Mouse (Mus musculus) adrenal gland, adult (tissue): ENCODE results near the gene Plekha7.

Experiments
- DNase-seq, 2 experiments: peaks; one replicate each; pipeline ENCODE4 v3.0.0; 2022 to 2023; ENCODE audit warnings: low spot score in 1 of 2; ENCODE audit not compliant: inconsistent age in 2 of 2

The Plekha7 gene

DNA sequence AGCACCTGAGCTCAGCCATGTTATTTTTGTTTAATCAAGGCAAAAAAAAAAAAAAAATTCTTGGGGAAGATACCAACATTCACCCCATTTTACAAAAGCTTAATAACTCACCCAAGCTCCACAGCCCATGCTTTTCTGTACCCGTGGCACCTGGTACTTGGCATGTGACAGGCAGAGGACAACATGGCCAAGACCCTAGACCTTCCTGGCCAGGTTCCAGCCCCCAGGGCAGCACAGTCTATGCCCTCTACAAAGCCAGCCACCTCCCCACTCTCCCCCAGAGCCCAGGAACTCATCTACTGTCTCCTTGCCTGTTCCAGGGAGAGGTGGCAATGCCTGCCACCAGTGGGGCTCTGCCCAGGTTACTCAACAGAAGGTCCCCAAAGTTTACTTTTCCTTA is 17.6 kb downstream of the Plekha7 start:
- DNase-seq, result no peak

DNA sequence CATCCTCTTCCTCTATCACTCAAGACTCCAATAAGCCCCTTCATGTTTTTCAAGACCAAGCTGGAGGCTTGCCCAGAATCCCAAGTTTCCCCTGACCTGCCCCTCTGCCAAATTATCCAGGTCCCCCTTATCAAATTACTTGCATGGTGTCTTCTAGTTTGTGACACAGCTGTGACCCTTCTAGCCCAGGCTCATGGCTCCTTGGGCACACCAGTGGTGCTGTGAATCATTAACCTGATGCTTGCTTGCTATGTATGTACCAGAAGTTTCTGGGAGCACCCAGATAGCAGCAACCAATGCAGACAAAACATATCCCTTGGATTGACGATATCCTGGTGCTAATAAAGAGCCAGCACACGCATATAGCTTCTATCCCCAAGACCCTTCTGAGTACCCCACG is 19.2 kb downstream of the Plekha7 start:
- DNase-seq, result no peak

DNA sequence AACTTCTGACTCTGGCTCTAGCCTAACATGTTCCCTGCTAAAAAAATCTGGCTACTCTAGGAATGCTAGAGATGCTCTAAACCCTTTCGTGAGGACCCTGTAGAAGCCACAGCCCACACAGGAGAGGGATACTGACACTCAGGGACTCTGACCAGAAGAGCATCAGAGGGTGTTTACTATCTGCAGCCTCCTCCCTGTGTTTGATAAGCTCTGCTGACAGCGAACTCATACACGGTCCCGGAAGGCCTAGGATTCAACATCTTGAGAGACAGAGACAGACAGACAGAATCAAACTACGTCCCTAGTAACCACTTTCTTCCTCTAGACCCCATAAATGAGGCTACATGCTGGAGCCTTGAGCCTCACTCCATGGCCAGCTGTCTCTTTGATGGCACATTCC is 20.2 kb downstream of the Plekha7 start:
- peak in 1 of 2 experiments; percentile 64 for DNase-seq

DNA sequence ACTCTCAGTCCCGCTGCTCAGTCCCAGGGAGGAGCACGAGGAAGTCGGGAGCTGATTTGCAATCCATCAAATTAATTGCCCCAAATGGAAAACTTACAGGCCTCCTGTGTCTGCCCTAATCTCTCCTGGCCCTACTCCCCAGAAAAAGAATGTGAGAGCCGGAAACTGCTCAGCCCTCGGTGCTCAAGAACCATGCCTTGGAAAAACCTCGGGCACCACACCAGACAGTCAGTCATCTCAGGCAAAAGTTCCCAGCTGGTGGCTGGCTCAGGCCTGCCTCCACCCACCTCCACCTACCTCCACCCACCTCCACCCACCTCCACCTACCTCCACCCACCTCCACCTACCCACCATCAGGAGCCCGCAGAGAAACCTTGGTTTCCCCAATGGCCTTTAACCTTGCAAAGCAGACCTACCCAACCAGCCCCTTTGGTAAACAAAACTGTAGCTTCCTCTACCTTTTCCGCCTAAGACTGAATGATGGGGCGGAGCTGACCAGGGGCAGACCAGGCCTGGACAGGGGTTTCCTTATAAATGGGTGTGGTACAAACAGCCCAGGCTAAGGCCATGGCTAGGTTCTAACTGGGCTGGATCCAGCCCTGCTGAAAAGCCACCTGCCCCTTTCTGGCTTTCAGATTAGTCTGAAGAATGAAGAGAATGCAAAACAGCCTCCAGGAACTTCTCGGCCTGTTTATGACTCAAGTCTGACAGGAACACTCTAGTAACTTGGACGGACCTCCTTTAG is 21.4 kb downstream of the Plekha7 start:
- no peak for DNase-seq

DNA sequence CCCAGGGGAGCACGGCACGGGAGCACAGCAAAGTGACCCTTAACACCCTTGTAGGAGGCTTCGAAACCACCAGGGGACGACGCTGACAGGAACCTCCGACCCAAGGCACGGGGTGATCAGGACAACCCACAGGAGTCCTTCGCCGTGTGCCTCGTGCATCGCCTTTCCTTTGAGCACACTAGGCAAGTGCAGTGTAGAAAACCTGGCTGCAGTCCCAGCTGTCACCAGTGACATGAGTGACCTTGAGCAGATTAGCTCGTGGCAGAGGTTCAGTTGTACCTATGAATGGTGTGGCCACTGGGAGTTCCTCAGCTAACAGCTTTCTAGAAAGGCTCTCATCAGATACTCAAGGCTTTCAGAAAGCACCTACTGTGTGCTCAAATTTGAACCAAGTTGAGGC is 22.0 kb downstream of the Plekha7 start:
- DNase-seq, result peak; percentile 88 to 93

DNA sequence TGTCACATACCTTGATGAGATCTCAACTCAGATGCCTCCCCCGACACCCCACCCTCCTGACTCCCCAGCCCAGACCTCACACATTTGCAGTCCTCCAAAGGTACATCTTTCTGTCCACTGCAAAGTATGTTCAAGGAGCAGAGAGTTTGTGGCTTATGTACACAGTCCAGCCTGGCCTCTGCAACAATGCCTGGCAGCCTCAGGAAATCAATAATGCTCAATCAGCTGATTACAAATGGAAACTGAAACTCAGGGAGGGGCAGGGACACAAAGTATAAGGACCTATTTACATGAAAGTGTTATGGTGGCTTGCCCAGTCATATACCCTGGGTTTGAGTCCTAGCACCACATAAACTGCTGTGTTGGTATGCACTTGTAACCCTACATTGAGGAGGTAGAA is 23.0 kb downstream of the Plekha7 start:
- no peak for DNase-seq

DNA sequence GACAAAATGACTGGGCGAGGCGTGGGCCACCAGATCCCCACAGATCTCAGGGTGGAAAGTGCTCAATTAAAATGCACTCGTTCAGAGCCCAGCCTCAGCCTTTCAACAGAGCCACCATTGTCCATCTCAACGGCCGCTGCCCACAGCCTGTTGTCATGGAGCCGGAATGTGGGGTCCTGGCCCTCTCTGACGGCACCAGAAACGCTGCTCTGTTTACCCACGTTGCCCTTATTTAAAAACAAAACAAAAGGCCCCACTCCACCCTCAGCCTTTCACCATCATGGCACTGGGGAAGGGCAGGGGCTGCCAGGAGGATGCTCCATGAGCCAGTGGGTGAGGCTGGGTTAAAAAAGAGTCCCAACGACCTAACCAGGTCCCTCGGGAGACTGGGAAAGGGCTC is 25.4 kb downstream of the Plekha7 start:
- DNase-seq, result no peak

DNA sequence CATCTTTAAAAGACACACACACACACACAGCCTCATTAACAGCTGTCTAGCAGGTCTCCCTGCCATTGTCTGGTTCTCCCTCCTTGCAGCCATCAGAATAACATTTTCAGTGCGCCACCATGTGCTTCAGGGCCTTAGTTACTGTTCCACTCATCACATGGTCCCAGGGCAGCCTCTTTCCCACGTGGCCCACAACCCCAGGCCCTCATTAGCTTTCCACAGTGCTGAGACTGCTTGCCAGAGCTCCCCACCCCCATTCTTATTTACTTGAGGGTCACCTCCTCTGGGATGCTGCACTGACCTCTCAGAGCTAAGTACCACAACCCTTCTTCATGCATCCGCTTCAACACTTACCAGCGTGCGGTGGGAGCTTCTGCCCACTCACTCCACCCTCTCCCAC is 28.1 kb downstream of the Plekha7 start:
- no peak for DNase-seq

DNA sequence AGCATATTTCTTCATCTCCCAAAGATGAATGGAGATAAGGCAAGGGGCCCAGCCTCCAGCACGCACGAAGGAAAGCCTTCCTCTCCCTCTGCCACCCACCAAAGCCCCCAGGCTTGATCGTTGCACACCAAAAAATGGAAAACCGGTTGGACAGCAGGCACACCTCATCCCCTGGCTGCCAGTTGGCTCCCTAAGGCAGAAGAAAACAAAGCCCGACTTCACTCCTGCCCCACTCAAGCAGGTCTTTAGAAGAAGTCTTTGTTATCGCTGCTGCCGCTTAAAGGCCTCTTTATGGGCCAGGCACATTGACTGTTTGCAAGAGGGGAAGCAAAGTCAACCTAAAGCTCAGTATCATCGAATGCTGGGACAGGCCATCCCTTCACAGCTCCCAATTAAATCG is 29.9 kb downstream of the Plekha7 start:
- DNase-seq, result no peak

DNA sequence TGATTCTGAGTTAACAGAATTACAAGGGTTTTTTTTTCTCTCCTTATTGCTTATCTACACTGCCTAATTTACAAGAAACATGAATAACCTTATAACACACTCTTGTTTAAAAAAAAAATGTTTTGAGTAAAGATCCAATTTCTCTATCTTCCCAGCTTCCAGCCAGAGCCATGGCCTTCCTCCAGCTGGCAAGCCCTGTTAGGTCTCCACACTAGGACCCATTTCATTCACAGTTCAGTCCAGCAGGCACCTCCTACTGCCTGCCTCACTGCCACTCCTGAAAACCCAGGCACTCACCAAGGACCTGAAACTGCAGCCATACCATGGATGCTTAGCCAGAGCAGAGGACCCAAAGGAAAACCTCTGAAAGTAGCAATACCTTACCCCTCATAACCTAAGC is 31.9 kb downstream of the Plekha7 start:
- DNase-seq, result no peak

DNA sequence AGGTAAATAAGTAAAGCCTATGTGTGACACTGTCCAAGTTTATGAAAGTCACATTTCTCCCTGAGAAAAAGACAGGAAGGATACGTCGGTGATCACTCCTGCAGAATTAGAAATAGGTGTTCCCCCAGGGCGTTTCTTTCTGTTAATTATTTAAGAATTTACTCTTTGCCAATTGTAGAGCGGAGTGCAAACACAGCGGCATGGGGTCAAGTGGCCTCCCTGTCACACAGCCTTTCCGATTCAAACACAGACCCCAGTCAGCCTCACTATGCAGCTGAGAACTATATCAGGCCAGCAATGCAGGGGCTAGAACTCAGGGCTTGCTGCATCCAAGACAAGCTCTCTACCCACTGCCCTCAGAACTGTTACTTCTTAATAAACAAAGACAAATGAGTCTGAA is 35.1 kb downstream of the Plekha7 start:
- DNase-seq, result no peak

DNA sequence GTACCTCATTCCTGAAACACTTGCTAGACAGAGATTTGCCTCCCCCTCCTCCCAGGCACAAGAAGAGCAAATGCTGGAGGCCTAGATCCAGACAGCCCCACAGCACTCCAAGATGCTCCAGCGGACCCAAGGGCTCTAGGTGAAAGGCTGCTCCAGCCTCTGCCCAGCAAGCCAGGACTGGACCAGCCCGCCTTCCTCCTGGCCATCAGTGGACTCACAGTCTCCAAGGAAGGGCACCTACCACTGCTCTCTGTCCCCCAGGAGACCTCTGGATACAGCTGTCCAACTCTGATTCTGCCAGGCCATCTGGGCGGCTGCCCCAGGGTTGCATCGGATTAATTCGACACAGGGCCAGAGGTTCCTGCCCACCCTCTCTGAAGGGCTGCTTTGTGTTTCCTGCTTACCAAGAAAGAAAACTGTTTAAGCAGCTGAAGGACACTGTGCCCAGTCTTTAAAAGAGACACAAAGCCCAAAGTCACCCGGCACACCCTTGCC is 38.6 kb downstream of the Plekha7 start:
- DNase-seq, result no peak

DNA sequence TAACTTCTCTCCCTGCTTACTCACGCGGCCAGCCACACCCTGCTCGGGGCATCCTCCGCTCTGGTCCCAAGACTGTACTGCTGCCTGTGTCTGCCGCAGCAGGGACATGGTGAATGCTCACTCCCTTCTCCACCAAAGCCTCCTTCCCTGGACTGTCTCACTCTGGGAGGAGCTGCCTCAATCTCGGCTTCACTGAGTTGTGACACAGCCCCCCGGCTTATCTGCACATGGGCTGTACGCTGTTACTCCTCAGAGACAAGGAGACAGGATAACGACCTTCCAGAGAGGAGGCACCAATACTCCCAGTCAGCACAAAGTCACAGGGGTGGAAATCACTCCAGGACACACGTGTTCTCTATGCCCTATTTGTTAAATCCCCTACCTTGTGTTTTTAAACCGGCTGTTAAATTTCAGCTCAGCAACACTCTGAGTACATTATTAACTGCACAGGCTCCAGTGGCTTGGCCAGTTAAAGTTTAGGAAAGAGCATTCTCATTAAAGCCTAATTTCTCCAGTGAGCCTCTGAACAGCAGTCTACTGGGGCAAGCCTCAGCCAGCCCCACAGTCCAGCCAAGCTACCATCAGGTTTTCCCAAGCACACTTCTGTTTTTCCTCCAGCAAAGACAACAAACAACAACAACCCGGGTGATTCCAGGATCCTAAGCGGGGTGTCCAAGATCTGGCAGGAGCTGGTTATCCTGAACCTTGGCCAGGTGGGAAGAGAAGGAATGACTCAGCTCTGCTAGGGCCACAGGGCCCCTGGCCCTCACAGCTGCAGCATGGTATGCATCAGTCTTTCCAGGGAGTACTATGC is 39.9 kb downstream of the Plekha7 start:
- DNase-seq, result no peak

DNA sequence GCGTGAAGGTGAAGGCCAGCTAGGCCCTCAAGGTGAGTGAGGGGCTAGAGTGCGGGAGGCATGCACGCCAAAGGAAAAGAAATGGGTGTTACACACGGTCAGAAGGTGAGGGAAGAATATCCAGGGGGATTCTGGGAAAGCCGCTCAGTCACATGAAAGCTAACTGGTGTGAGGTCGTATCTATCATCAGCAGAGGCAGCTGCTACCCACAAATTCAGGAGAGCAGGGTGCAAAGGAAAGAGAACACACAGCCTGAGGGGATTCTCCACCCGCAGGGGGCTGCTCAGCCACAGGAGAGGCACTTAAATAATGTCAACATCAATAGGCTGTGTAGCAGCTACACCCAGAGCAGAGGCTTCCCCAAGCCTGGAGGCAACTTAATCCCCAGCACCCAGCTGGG is 44.9 kb downstream of the Plekha7 start:
- DNase-seq, result no peak

DNA sequence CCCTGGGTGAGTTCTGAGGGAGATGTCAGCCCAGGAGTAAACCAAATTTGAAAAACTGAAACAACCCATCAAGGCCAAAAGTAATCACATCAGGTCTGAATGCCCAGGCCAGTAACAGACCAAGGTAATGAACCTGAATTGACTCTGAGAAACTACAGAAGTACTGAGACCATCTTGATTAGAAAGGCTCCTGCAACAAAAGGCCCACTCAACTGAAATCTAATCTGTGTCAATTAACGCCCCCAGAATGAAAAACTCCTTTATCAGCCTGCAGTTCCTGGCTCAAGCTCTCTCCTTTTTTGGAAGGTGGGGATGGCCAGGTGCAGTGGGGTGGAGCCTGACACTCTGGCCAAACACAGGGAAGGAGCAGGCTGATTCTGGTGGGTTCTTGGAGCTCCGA is 45.7 kb downstream of the Plekha7 start:
- no peak for DNase-seq

DNA sequence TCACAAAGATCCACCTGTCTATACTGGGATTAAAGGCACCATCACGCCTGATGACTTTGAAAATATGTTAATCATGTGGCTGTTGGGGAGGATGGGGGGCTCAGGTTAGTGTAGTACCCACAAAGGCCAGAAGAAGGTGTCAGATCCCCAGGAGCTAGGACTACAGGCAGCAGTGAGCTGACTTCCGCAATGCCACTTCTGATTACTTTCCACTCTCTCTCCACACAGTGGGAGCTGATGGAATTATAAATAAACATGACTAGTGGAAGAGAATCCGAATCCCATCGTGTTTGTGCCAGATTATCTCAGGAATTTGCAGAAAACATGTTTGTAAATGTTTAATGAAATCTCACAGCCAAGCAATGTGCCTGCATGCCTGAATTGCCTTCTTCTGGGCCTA is 46.1 kb downstream of the Plekha7 start:
- DNase-seq, result peak in 1 of 2 experiments; percentile 49

DNA sequence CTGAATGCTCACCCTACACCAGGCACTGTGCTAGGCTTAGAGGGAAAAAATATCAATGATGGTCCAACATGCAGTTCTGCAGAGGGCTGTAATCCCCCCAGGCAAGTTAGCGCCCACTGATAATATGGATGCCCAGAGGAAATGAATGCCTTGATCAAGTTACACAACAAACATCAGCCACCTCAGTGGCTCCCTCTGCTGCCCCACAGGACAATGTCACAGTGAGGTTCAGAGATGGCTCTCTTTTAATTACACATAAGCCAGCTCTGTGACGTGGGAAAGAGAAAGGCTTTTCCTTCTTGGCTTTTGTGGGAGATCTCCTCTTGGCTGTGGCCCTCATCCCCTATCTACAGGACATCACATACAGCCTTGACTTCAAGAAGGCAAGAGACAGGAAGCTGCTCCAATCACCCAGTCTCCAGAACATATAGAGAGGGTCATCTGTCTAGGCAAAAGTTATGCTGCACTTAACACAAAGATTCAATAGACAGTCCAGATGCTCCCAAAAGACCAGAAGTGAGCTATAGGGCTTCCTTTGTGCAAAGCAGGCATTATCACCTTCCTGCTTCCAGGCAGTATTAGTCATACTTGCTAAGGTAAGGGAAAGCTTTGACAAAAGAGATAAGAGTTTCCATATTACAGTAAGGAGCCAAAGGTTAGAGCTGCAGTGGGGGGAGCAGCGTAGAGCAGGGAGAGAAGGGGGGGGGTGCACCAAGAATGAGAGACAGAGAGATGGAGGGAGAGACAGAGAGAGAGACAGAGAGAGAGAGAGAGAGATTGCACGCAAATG is 47.2 kb downstream of the Plekha7 start:
- peak; percentile 34 to 60 for DNase-seq

DNA sequence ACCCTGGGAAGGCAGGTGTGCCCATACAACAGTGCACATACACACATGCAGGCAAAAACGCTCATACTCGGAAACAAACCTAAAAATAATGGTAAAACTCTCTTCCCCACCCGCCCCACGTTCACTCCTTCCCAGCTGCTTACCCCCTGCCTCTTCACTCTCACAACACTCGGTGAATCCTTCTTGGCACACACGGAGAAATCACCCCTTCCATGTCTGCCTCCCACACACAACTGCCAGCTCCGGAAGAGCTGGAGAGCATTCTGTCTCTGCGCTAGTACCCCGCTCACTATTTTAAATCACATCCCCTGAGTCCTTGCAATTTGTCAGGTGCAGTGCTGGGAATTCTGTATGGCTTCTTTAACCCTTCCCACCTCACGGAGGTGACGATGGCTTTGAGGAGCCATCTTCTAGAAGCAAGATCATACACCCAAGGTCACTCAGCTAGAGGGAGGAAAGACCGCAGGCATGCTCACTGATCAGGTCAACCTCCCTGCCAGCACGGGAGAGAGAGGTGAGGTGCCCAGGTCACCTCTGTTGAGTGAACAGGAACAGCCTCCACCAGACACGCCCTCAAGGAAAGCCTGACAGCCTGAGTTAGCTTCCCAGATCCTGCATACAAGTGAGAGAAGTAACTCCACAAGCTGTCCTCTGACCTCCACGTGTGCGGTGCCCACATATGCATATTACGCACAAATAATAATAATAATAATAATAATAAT is 49.6 kb downstream of the Plekha7 start:
- no peak for DNase-seq

DNA sequence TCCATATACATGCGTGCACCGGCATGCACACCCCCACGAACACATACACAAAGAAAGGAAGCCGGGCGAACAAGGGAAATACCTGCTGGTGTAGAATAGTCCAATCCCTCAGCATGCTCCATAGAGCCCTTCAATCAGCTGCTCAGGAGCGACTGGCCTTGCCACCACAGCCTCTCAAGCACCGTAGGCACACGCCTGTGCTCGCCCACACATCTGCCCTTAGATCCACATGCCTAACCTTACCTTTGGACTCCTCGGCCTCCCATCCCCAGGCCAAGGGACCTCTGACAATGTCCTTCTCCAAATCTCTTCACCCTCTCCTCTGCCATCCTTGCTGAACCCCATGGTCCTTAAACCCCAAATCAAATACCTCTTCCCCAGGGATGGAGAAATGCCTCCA is 50.2 kb downstream of the Plekha7 start:
- no peak for DNase-seq

DNA sequence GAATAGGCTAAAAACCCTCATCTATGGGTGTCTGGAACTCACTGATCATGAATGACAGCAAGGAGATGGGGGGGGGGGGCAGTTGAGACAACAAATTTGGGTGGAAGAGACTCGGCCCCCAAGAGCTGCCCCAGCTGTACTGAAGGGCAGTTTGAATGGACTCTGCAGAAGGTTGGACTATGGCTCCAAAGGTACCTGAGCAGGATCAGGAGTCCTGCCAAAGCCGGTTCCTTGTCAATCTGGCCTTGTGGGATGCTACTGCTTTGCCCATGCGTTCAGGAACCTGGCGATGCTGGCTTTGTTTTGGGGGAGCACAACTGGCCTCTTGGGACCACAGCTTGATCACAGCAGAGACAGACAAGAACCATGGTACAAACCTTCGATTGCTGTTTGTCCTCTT is 52.5 kb downstream of the Plekha7 start:
- no peak for DNase-seq

DNA sequence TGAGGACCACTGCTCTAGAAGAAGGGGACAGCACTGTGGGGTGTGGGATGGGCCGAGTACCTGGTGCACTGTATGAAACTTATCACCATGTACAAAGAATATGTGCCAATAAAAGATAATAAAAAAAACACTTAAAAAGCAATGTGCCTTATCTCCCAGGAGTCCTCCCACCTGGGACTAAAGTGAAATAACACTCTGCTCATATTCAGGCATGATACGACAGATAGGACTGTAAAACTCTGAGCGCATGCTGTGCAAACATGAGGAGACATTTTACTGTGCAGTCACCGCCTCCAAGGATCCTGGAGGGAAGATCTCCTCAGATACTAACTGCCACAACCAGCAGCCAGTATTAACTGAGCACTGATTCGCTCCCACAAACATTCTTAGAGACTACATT is 53.5 kb downstream of the Plekha7 start:
- DNase-seq, result no peak
